In genomic region chr12:70058956-70059851, GRCm38 (mm10) we compare ENCODE assay signal across 9 mouse cellular contexts. TPM values are rescaled to one million over a fixed set of nuclear protein-coding genes. Genes with fewer than 3 reads are reported as not detected.
DNase-seq lines count a peak whose midpoint lies in the region; ATAC-seq and TF ChIP-seq lines count a peak whose summit lies in the region.
"Had no signal": no experiment of that assay in that cellular context is flagged by ENCODE, and none has a peak within 500 bp of the region (broad histone marks: within the 10 kb centered on the region; RNA-seq: fewer than 3 reads in every experiment).

No protein-coding gene starts in this region.

- no peak overlapping the region for H3K4me2 ChIP-seq in liver, embryonic 12.5 days
- no peak overlapping the region for H3K4me2 ChIP-seq in embryonic facial prominence, embryonic 15.5 days (replicated peaks)

- no peaks in the 10 kb centered on the region for H3K9me3 ChIP-seq in liver, embryonic 12.5 days (replicated peaks)
- H3K9me3 ChIP-seq in embryonic facial prominence, embryonic 15.5 days (replicated peaks) = no peaks in the 10 kb centered on the region

- no peaks in the 10 kb centered on the region for H3K27me3 ChIP-seq in liver, adult 2 months (ENCODE audit: control insufficient read depth, insufficient read depth, low read length)
- H3K27me3 ChIP-seq in liver, embryonic 12.5 days (replicated peaks) = no peaks in the 10 kb centered on the region
- H3K27me3 ChIP-seq in embryonic facial prominence, embryonic 15.5 days = no peaks in the 10 kb centered on the region
- H3K27me3 ChIP-seq in cerebellum, adult 2 months (ENCODE audit: control insufficient read depth, insufficient read depth, low read length) = no peaks in the 10 kb centered on the region

- no peaks in the 10 kb centered on the region for H3K79me2 ChIP-seq in liver, adult 2 months (ENCODE audit: control insufficient read depth, insufficient read depth, low read length)

- DNase-seq in frontal cortex, postnatal 36 days (ENCODE audit: low spot score in 2 of 2) = no peak
- DNase-seq in liver, adult 2 months (ENCODE audit: extremely low read depth, low read depth, low spot score) = no peak
- peak; percentile 7 for DNase-seq in retina, embryonic 14.5 days (ENCODE audit: low spot score)
- no peak for DNase-seq in cerebellum, adult 2 months
- DNase-seq in left cerebral cortex, adult 18-20 months (ENCODE audit: low spot score in 2 of 2) = no peak
- DNase-seq: cerebellum, postnatal 25 days had no signal

- H3K27ac ChIP-seq in liver, adult 2 months (replicated peaks; ENCODE audit: insufficient read depth, low read depth, low read length) = no peak overlapping the region
- no peak overlapping the region for H3K27ac ChIP-seq in liver, embryonic 12.5 days
- peak overlapping the region; percentile 39; the same call in 1 of the 2 replicates for H3K27ac ChIP-seq in embryonic facial prominence, embryonic 15.5 days (replicated peaks)
- H3K27ac ChIP-seq in cerebellum, adult 2 months (ENCODE audit: insufficient read depth, low read length) = no peak overlapping the region

- no peaks in the 10 kb centered on the region for H3K4me1 ChIP-seq in liver, adult 2 months (ENCODE audit: control insufficient read depth, insufficient read depth, low read length)
- H3K4me1 ChIP-seq in liver, embryonic 12.5 days = no peaks in the 10 kb centered on the region
- H3K4me1 ChIP-seq in embryonic facial prominence, embryonic 15.5 days = peaks cover 20% of the 10 kb centered on the region; the same call in 1 of the 2 replicates
- H3K4me1 ChIP-seq in cerebellum, adult 2 months (ENCODE audit: control insufficient read depth, insufficient read depth, low read length) = no peaks in the 10 kb centered on the region

- no peak overlapping the region for H3K4me3 ChIP-seq in liver, adult 2 months (ENCODE audit: insufficient read depth, low read depth, low read length)
- H3K4me3 ChIP-seq in liver, embryonic 12.5 days = no peak overlapping the region
- no peak overlapping the region for H3K4me3 ChIP-seq in embryonic facial prominence, embryonic 15.5 days (replicated peaks)
- no peak overlapping the region for H3K4me3 ChIP-seq in cerebellum, adult 2 months (replicated peaks; ENCODE audit: insufficient read depth, low read depth, low read length)

- H3K36me3 ChIP-seq in liver, adult 2 months (ENCODE audit: control insufficient read depth, insufficient read depth, low read length) = no peaks in the 10 kb centered on the region
- H3K36me3 ChIP-seq in liver, embryonic 12.5 days = peaks cover 27% of the 10 kb centered on the region
- peaks cover 28% of the 10 kb centered on the region for H3K36me3 ChIP-seq in embryonic facial prominence, embryonic 15.5 days

- TF ChIP-seq POLR2A in liver, adult 2 months (IDR thresholded peaks at IDR 0.05; ENCODE audit: extremely low read depth, insufficient read depth, low read length) = no peak
- TF ChIP-seq POLR2A in cerebellum, adult 2 months (IDR thresholded peaks at IDR 0.05; ENCODE audit: borderline replicate concordance, insufficient read depth, low read length) = no peak

- TF ChIP-seq CTCF in liver, adult 2 months (IDR thresholded peaks at IDR 0.05; ENCODE audit: low read depth, low read length) = peak; percentile 26; the same call in 1 of the 2 replicates
- TF ChIP-seq CTCF in cerebellum, adult 2 months (IDR thresholded peaks at IDR 0.05; ENCODE audit: borderline replicate concordance, insufficient read depth, low read depth, low read length) = no peak

- WGBS in liver, adult 2 months = 85% methylated on average over 14 of the region's 14 CpGs
- WGBS in liver, embryonic 12.5 days (ENCODE audit: insufficient replicate concordance) = 70% methylated on average over 14 of the region's 14 CpGs
- WGBS in embryonic facial prominence, embryonic 15.5 days = 47% methylated on average over 14 of the region's 14 CpGs
- 76% methylated on average over 14 of the region's 14 CpGs for WGBS in cerebellum, adult 2 months

- H3K9ac ChIP-seq in liver, adult 2 months (ENCODE audit: low read depth, low read length) = no peak overlapping the region
- no peak overlapping the region for H3K9ac ChIP-seq in liver, embryonic 12.5 days
- no peak overlapping the region for H3K9ac ChIP-seq in embryonic facial prominence, embryonic 15.5 days

- ATAC-seq in frontal cortex, adult (ENCODE audit: low TSS enrichment) = peak; percentile 60
- ATAC-seq in liver, embryonic 12.5 days = no peak
- no peak for ATAC-seq in embryonic facial prominence, embryonic 15.5 days (ENCODE audit: insufficient number of reproducible peaks, low FRiP score, low TSS enrichment, low read depth)

RNA-seq across cellular contexts. Expression of gene Nin, which starts 54.3 kb away (rescaled TPM):
- total RNA-seq in liver, adult 2 months (2014; rRNA removed) = 2.1 and 2.9 TPM in 2 replicates
- polyA plus RNA-seq in liver, adult 2 months (2012; rRNA removed) = 0.51 and 1.1 TPM in 2 replicates
- polyA plus RNA-seq in liver, embryonic 12.5 days (2016; fragmentation: Nextera tagmentation; extraction: Ambion mirVana) = 4.0 and 4.4 TPM in 2 replicates
- polyA plus RNA-seq in embryonic facial prominence, embryonic 15.5 days (2015; fragmentation: Nextera tagmentation; extraction: Ambion mirVana) = 13.9 and 14.8 TPM in 2 replicates
- 7.2 and 7.4 TPM in 2 replicates for polyA plus RNA-seq in cerebellum, adult 2 months (2012; rRNA removed)
- 10 to 100 TPM; 54.0 to 66.9 TPM for total RNA-seq in left cerebral cortex, adult 18-20 months (2021)
